Mouse (Mus musculus) midbrain, embryonic 13.5 days (tissue): Measurements from ENCODE around the gene Trabd2b. TPM values are rescaled to one million over a fixed set of nuclear protein-coding genes. Genes with fewer than 3 reads are reported as not detected.
A peak's percentile ranks its signal among the peaks of the same experiment; 100 is the strongest.

Experiments
- ATAC-seq: fragments of 200-750 bp; cut with Nextera tagmentation; 2 replicates; pipeline ENCODE4 v1.8.0; 2017; ENCODE audit warnings: mild to moderate bottlenecking, moderate TSS enrichment, moderate library complexity
- H3K27ac ChIP-seq: fragments of 300-500 bp; sonication (generic); 2 replicates; pipeline ENCODE4 v1.5.1; 2015; ENCODE audit warnings: inconsistent platforms, mild to moderate bottlenecking, moderate library complexity
- H3K27me3 ChIP-seq: fragments of 300-500 bp; sonication (generic); 2 replicates; pipeline ENCODE4 v1.6.1; 2015; ENCODE audit warnings: mild to moderate bottlenecking, inconsistent platforms
- H3K36me3 ChIP-seq: fragments of 300-500 bp; sonication (generic); 2 replicates; pipeline ENCODE4 v1.6.1; 2015; ENCODE audit warnings: mild to moderate bottlenecking, inconsistent platforms
- H3K4me1 ChIP-seq: fragments of 300-500 bp; sonication (generic); replicated peaks from 2 replicates; pipeline ENCODE4 v1.6.1; 2015; ENCODE audit warnings: inconsistent platforms
- H3K4me2 ChIP-seq: fragments of 300-500 bp; sonication (generic); replicated peaks from 2 replicates; pipeline ENCODE4 v1.6.1; 2015; ENCODE audit warnings: moderate library complexity, mild to moderate bottlenecking, inconsistent platforms
- H3K4me3 ChIP-seq: fragments of 300-500 bp; sonication (generic); replicated peaks from 2 replicates; pipeline ENCODE4 v1.5.1; 2015; ENCODE audit warnings: mild to moderate bottlenecking, inconsistent platforms
- H3K9ac ChIP-seq: fragments of 300-500 bp; sonication (generic); replicated peaks from 2 replicates; pipeline ENCODE4 v1.6.1; 2015; ENCODE audit warnings: mild to moderate bottlenecking, inconsistent platforms
- H3K9me3 ChIP-seq: fragments of 300-500 bp; sonication (generic); 2 replicates; pipeline ENCODE4 v1.6.1; 2016; ENCODE audit warnings: mild to moderate bottlenecking, inconsistent platforms
- WGBS: fragments of 180-500 bp; shearing (Covaris S2); methylation state at CpG from one replicate; pipeline ENCODE4 v1.1.7; 2015; 5-methylcytosine and 5-hydroxymethylcytosine counted together
- polyA plus RNA-seq: library from polyadenylated mRNA; unstranded; fragments of >200 nt; fragmentation: Nextera tagmentation; extraction: Ambion mirVana; gene quantifications from 2 replicates; pipeline ENCODE4 v1.2.1, GENCODE M21; 2015

Trabd2b gene
- polyA plus RNA-seq, 1 experiment from 2014 or later = 0.83 TPM

- Histone ChIP-seq H3K9me3 (no peaks in the 10 kb centered on the region), H3K9ac (no peak overlapping the region), H3K4me1 (no peaks in the 10 kb centered on the region; the same call in 1 of the 2 replicates), H3K27me3 (no peaks in the 10 kb centered on the region), H3K4me3 (no peak overlapping the region), H3K4me2 (no peak overlapping the region), H3K36me3 (no peaks in the 10 kb centered on the region), H3K27ac (no peak overlapping the region)
- WGBS = 69% methylated on average over 3 of the region's 3 CpGs
- ATAC-seq = no peak
Measured at GRCm38 (mm10) chr4:114558487-114558886, 152.0 kb downstream of the Trabd2b start.

GRCm38 (mm10) chr4:114560638-114561216, 154.2 kb downstream of the Trabd2b start:
- no peak overlapping the region for H3K9ac ChIP-seq
- H3K36me3 ChIP-seq = no peaks in the 10 kb centered on the region
- H3K4me1 ChIP-seq = peaks cover 5% of the 10 kb centered on the region
- H3K4me3 ChIP-seq = no peak overlapping the region
- no peaks in the 10 kb centered on the region for H3K9me3 ChIP-seq
- ATAC-seq = no peak
- 89% methylated on average over 17 of the region's 17 CpGs for WGBS
- no peak overlapping the region for H3K27ac ChIP-seq
- no peak overlapping the region for H3K4me2 ChIP-seq
- no peaks in the 10 kb centered on the region for H3K27me3 ChIP-seq

- Histone ChIP-seq H3K27me3 (no peaks in the 10 kb centered on the region), H3K36me3 (no peaks in the 10 kb centered on the region), H3K9ac (no peak overlapping the region), H3K4me1 (peaks cover 5% of the 10 kb centered on the region), H3K27ac (no peak overlapping the region), H3K4me2 (no peak overlapping the region), H3K4me3 (no peak overlapping the region), H3K9me3 (no peaks in the 10 kb centered on the region)
- ATAC-seq = no peak
- 74% methylated on average over 5 of the region's 5 CpGs for WGBS
Measured at GRCm38 (mm10) chr4:114564131-114564695, 157.7 kb downstream of the Trabd2b start.

GRCm38 (mm10) chr4:114567594-114567993, 161.1 kb downstream of the Trabd2b start:
- Histone ChIP-seq H3K4me1 (peaks cover 5% of the 10 kb centered on the region), H3K27me3 (no peaks in the 10 kb centered on the region), H3K4me3 (no peak overlapping the region), H3K9me3 (no peaks in the 10 kb centered on the region), H3K4me2 (no peak overlapping the region), H3K36me3 (no peaks in the 10 kb centered on the region), H3K9ac (no peak overlapping the region), H3K27ac (no peak overlapping the region)
- 79% methylated on average over 6 of the region's 6 CpGs for WGBS
- no peak for ATAC-seq

GRCm38 (mm10) chr4:114568081-114568605, 161.6 kb downstream of the Trabd2b start:
- Histone ChIP-seq H3K4me2 (no peak overlapping the region), H3K9ac (no peak overlapping the region), H3K36me3 (no peaks in the 10 kb centered on the region), H3K27ac (no peak overlapping the region), H3K9me3 (no peaks in the 10 kb centered on the region), H3K4me1 (peaks cover 5% of the 10 kb centered on the region), H3K4me3 (no peak overlapping the region), H3K27me3 (no peaks in the 10 kb centered on the region)
- 81% methylated on average over 1 of the region's 1 CpGs for WGBS
- no peak for ATAC-seq

- H3K4me1 ChIP-seq = peaks cover 11% of the 10 kb centered on the region
- 55% methylated on average over 12 of the region's 12 CpGs for WGBS
- H3K36me3 ChIP-seq = no peaks in the 10 kb centered on the region
- no peak overlapping the region; the same call in 1 of the 2 replicates for H3K27ac ChIP-seq
- H3K27me3 ChIP-seq = no peaks in the 10 kb centered on the region
- H3K9ac ChIP-seq = no peak overlapping the region
- H3K9me3 ChIP-seq = no peaks in the 10 kb centered on the region
- ATAC-seq = peak; percentile 71
- no peak overlapping the region for H3K4me3 ChIP-seq
- H3K4me2 ChIP-seq = no peak overlapping the region
Measured at GRCm38 (mm10) chr4:114578153-114578950, 171.8 kb downstream of the Trabd2b start.

- Histone ChIP-seq H3K4me3 (no peak overlapping the region), H3K36me3 (no peaks in the 10 kb centered on the region), H3K4me1 (peaks cover 5% of the 10 kb centered on the region), H3K4me2 (no peak overlapping the region), H3K9me3 (no peaks in the 10 kb centered on the region), H3K27me3 (no peaks in the 10 kb centered on the region), H3K9ac (no peak overlapping the region), H3K27ac (no peak overlapping the region)
- no peak for ATAC-seq
- WGBS = 89% methylated on average over 2 of the region's 2 CpGs
Measured at GRCm38 (mm10) chr4:114583546-114584144, 177.1 kb downstream of the Trabd2b start.

- H3K27me3 ChIP-seq = no peaks in the 10 kb centered on the region
- no peak overlapping the region for H3K9ac ChIP-seq
- WGBS = 90% methylated on average over 1 of the region's 1 CpGs
- H3K9me3 ChIP-seq = no peaks in the 10 kb centered on the region
- 0 out of 2 replicates have a peak, but pooled peaks cover 3% of the 10 kb centered on the region for H3K4me1 ChIP-seq
- ATAC-seq = no peak
- no peaks in the 10 kb centered on the region for H3K36me3 ChIP-seq
- no peak overlapping the region for H3K27ac ChIP-seq
- H3K4me2 ChIP-seq = no peak overlapping the region
- H3K4me3 ChIP-seq = no peak overlapping the region
Measured at GRCm38 (mm10) chr4:114584686-114585085, 178.2 kb downstream of the Trabd2b start.

GRCm38 (mm10) chr4:114593554-114594215, 187.2 kb downstream of the Trabd2b start:
- Histone ChIP-seq H3K9me3 (no peaks in the 10 kb centered on the region), H3K4me3 (no peak overlapping the region), H3K27me3 (no peaks in the 10 kb centered on the region), H3K4me1 (0 out of 2 replicates have a peak, but pooled peaks cover 3% of the 10 kb centered on the region), H3K36me3 (no peaks in the 10 kb centered on the region), H3K4me2 (no peak overlapping the region), H3K9ac (no peak overlapping the region), H3K27ac (no peak overlapping the region; the same call in 1 of the 2 replicates)
- ATAC-seq = no peak
- WGBS = 79% methylated on average over 13 of the region's 13 CpGs

GRCm38 (mm10) chr4:114595188-114595701, 188.7 kb downstream of the Trabd2b start:
- Histone ChIP-seq H3K4me3 (no peak overlapping the region), H3K27ac (no peak overlapping the region), H3K4me1 (no peaks in the 10 kb centered on the region), H3K36me3 (no peaks in the 10 kb centered on the region), H3K27me3 (no peaks in the 10 kb centered on the region), H3K9ac (no peak overlapping the region), H3K9me3 (no peaks in the 10 kb centered on the region), H3K4me2 (no peak overlapping the region)
- 28% methylated on average over 2 of the region's 2 CpGs for WGBS
- ATAC-seq = no peak

GRCm38 (mm10) chr4:114599121-114599520, 192.6 kb downstream of the Trabd2b start:
- H3K27ac ChIP-seq = no peak overlapping the region
- H3K4me1 ChIP-seq = peaks cover 14% of the 10 kb centered on the region
- no peaks in the 10 kb centered on the region for H3K9me3 ChIP-seq
- H3K9ac ChIP-seq = no peak overlapping the region
- no peaks in the 10 kb centered on the region for H3K27me3 ChIP-seq
- no peaks in the 10 kb centered on the region for H3K36me3 ChIP-seq
- no peak overlapping the region for H3K4me3 ChIP-seq
- ATAC-seq = no peak
- H3K4me2 ChIP-seq = no peak overlapping the region
